ENCODE assay signal across 18 mouse cellular contexts in genomic region chr14:33348146-33348545, GRCm38 (mm10).
"Had no signal": no experiment of that assay in that cellular context is flagged by ENCODE, and none has a peak within 500 bp of the region (broad histone marks: within the 10 kb centered on the region; RNA-seq: fewer than 3 reads in every experiment).

No protein-coding gene starts in this region.

- H3K4me2 ChIP-seq: liver, embryonic 11.5 days; liver, embryonic 13.5 days; liver, embryonic 15.5 days; lung, embryonic 15.5 days; midbrain, embryonic 11.5 days; midbrain, embryonic 13.5 days; midbrain, embryonic 15.5 days; neural tube, embryonic 12.5 days had no signal

- H3K4me3 ChIP-seq: liver, embryonic 13.5 days; liver, embryonic 15.5 days; lung, embryonic 15.5 days; megakaryocyte, embryonic 14.5 days; midbrain, embryonic 13.5 days; midbrain, embryonic 15.5 days; neural tube, embryonic 12.5 days had no signal

- H3K9ac ChIP-seq: liver, embryonic 13.5 days; liver, embryonic 15.5 days; liver, postnatal 0 days; lung, embryonic 15.5 days; midbrain, embryonic 13.5 days; midbrain, embryonic 15.5 days; neural tube, embryonic 12.5 days had no signal

- DNase-seq: liver; liver, embryonic 13.5 days; liver, postnatal 0 days; right cerebral cortex, postnatal 25 days; right cerebral cortex, postnatal 4 days; spleen, adult 18-20 months; thymus, adult 2 months; thymus, postnatal 25 days; thymus, postnatal 4 days had no signal

- H3K36me3 ChIP-seq: liver, embryonic 13.5 days; liver, embryonic 15.5 days; lung, embryonic 15.5 days; midbrain, embryonic 13.5 days; midbrain, embryonic 15.5 days; neural tube, embryonic 12.5 days had no signal

- H3K9me3 ChIP-seq: liver, embryonic 13.5 days; liver, embryonic 15.5 days; lung, embryonic 15.5 days; megakaryocyte, embryonic 14.5 days; midbrain, embryonic 13.5 days; midbrain, embryonic 15.5 days; neural tube, embryonic 12.5 days had no signal

- ATAC-seq: liver, postnatal 0 days; midbrain, embryonic 13.5 days; midbrain, embryonic 15.5 days had no signal

- H3K27ac ChIP-seq: liver, embryonic 13.5 days; liver, embryonic 15.5 days; lung, embryonic 15.5 days; macrophage; midbrain, embryonic 13.5 days; midbrain, embryonic 15.5 days; neural tube, embryonic 12.5 days had no signal
